Mouse (Mus musculus) cerebellum, postnatal 10 days (tissue): ENCODE measurements at regions not wholly inside any gene's neighbourhood (a gene's known extent, or its start where the extent isn't known, plus 50 kb on each side); places are given as distances from the start of the nearest gene placed in this dataset.

ENCODE experiments used
- DNase-seq, 2 experiments: peaks; one replicate each; pipeline ENCODE4 v3.0.0; 2021; ENCODE audit warnings: mixed read lengths in 2 of 2

DNA sequence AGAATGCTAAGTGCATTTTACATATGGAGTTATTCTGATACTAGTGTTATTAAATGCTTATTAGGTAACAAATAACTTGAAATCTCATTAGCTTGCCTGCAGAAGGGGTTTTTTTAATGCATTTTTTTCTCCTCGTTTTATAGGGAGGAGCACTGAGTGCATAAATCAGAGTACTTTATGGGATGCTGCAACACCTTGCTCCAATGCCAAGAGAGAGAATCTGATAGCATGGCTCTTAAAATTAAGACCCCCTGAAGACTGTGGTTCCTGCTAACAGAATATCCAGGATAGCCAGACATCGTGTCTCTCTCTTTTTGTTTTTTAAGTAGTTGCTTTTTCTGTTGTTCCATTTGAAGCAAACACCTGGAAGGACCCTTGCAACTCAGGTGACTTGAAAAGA, 100.8 kb upstream of the Rnaseh2b start:
- no peak for DNase-seq

DNA sequence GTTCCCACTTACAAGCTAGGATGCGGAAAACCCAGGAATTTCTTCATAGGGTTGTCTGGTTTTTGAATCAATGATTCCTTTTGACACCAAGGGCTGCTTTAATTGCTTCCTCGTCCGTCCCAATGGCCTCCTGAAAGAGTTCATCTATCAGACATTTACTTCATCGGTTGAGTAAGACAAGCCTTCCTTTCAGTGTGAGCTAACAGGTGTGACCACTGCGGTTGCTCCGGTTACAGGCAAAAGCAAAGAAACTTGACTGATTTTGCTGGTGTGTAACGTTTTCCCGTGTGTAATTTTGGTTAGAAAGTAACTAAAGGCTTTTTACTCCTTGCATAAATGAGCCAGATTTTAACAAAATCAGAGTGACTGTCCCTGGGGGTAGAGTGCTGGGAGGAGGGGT, 99.6 kb upstream of the Rnaseh2b start:
- DNase-seq: no peak

DNA sequence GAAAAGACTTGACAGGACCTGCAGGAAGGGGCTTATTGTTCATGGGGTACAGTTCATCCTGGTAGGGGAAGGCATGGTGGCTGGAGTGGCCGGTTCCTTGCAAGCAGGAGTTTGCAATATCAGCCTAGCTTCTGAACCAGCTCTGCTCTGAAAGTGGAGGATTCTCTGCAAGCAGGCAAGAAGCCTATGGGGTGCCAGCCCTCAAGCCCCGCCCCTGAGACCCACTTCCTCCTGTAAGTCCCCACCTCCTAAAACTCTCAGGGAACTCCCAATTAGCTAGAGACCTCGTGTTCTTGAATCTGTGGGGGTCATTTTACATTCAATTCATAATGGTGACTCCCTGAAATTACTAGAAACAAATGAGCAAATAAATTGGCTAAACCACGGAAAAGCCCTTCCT, 99.0 kb upstream of the Rnaseh2b start:
- DNase-seq: no peak

DNA sequence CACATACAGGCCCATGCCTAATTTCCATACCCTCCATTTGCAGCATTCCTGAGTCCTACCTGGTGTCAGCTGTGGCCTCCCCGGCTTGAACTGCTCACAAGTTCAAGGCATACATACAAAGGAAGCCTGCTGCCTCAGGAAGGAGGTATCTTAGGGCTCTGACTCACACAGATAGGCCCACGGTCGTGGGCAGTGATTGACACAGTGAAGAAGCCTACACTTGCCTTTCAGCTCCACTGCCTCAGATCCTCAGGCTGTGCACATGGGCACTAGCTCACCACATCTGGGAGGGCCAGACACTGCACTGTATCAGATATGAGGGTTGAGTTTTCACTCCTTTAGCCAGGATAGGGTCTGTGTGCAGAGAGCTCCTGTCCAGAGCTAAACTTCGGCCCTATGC, 95.6 kb upstream of the Rnaseh2b start:
- DNase-seq: no peak

DNA sequence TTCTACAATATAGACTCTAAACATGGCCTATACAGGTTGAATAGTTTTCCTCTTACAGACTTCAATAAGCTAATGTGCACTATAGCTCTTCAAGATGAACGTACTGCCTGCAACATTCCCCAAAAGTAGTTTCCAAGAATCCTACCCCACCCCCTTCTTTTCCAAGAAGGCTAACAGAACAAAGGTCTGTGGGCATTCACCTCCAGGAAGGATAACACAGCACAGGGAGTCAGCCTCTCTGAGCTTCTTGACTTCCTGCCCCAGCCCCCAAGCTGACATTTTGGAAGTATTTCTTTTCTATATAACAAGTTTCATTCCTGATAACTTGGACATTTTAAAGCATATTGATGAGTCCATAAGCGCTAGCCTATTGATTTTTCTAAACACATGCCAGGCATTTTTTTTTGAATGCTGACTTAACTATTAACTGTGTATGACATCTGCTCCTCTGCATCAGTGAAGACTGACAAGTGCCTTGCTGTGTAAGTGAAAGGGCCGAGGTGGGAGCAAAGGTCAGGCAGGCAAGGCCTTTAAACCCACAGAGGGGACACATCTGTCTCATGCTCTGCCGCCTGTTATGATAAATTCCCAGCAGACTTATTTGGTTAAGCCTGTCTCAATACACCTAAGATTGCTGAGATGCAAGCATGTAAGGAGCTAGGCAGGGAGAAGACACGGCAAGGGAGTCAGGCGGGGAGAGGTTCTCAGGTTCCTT, 93.8 kb upstream of the Rnaseh2b start:
- DNase-seq: no peak

DNA sequence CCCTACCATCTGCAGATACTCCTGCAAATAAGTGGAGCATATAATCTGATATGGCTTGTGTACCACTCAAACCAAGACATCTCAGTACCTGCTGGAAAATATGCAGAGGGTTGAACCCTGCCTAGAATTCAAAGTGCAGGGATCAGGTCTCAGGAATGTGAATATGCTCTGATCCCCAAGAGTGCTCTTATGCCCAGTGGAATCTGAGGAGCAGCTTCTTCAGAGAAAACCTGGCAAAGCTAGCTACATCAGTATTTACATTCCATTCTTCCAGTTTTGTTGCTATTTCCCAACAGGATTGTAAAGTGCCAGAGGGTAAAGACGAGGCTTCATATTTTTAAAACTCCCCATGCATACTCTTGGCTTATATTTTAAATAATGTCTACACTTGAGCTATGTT, 77.3 kb upstream of the Rnaseh2b start:
- DNase-seq: no peak

DNA sequence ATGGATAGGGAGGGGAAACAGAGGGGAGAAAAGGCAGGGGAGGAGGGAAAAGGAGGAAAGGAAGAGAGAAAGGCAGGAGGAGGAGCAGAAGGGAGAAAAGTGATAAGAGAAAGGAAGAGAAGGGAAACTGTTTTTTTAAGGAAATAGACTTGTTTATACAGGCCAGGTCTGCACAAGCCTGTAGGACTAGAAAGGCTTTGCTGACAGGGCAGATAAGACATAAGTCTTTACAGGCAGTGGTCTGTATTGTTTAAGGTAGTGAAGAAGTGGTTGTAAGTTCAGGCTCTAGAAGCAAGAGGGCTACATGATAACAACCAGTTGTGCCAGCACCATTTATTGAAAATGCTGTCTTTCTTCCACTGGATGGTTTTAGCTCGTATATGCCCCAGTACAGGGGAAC, 75.4 kb upstream of the Rnaseh2b start:
- DNase-seq: no peak

DNA sequence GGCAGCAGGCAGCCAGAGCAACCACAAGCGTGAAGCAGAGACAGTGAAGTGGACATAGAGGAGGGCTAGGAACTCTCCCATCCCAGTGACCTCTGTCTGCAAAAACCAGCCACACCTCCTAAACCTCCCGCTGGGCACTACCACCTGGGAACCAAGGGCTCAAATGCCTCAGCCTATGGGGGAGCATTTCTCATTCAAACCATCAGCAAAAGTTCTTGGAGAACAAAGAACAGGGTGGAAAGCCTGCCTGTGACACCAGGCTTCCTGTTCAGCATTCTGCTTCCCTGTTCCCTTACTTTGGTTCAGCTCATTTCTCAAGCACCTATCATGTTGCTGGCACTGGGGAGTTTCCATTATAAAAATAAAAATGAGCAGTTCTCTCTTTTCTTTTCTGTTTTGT, 74.4 kb upstream of the Rnaseh2b start:
- no peak for DNase-seq

DNA sequence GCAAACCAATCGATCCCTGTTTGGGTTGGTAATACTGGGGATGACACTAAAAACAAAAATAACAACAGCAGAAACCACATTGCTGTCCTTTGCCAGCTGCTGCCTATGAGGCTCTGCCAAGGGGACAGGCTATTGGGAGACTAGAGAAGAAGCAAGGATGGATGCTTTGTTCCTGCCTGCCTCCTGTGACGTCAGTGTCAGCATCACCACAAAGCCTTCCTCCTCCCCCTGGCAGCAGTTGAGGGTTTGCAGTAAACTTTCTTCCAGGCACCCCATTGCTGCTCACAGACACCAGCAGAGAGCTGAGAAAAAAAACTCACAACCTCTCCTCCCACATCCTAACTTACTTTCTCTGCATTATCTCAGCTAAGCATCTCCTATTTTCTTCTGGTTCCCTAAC, 73.7 kb upstream of the Rnaseh2b start:
- no peak for DNase-seq

DNA sequence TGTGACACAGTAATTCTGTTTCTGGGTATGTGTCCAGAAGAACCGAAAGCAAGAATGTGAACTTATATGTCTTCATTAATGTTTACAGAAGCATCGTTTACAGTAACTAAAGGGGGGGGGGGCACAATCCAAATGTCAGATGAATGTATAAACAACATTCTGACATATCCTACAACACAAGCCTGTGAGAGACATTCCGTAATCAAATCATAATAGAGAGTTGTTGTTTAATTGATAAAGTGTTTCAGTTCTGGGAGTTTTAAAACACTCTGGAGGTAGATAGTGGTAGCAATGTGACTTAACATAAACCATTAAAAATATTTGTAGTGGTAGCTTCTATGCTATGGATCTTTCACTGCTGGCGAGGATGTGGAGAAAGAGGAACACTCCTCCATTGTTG, 71.6 kb upstream of the Rnaseh2b start:
- no peak for DNase-seq
